Mouse (Mus musculus) forebrain, embryonic 13.5 days (tissue): ENCODE data around the gene Cib4. TPM values are rescaled to one million over a fixed set of nuclear protein-coding genes. Genes with fewer than 3 reads are reported as not detected.
A peak's percentile ranks its signal among the peaks of the same experiment; 100 is the strongest.

Experiments used
- ATAC-seq: fragments of 200-750 bp; cut with Nextera tagmentation; 2 replicates; pipeline ENCODE4 v1.8.0; 2017
- H3K27ac ChIP-seq: fragments of 300-500 bp; sonication (generic); 2 replicates; pipeline ENCODE4 v1.5.1; 2015; ENCODE audit warnings: inconsistent platforms, mild to moderate bottlenecking, moderate library complexity
- H3K27me3 ChIP-seq: fragments of 300-500 bp; sonication (generic); 2 replicates; pipeline ENCODE4 v1.6.1; 2015; ENCODE audit warnings: mild to moderate bottlenecking, inconsistent platforms
- H3K36me3 ChIP-seq: fragments of 300-500 bp; sonication (generic); 2 replicates; pipeline ENCODE4 v1.6.1; 2015; ENCODE audit warnings: mild to moderate bottlenecking, inconsistent platforms; ENCODE audit not compliant: poor library complexity, severe bottlenecking
- H3K4me1 ChIP-seq: fragments of 300-500 bp; sonication (generic); 2 replicates; pipeline ENCODE4 v1.6.1; 2015; ENCODE audit warnings: inconsistent platforms
- H3K4me2 ChIP-seq: fragments of 300-500 bp; sonication (generic); 2 replicates; pipeline ENCODE4 v1.6.1; 2015; ENCODE audit warnings: inconsistent platforms, mild to moderate bottlenecking, moderate library complexity
- H3K4me3 ChIP-seq: fragments of 300-500 bp; sonication (generic); 2 replicates; pipeline ENCODE4 v1.5.1; 2015; ENCODE audit warnings: mild to moderate bottlenecking, inconsistent platforms
- H3K9ac ChIP-seq: fragments of 300-500 bp; sonication (generic); 2 replicates; pipeline ENCODE4 v1.6.1; 2015; ENCODE audit warnings: mild to moderate bottlenecking, inconsistent platforms
- H3K9me3 ChIP-seq: fragments of 300-500 bp; sonication (generic); replicated peaks from 2 replicates; pipeline ENCODE4 v1.6.1; 2016; ENCODE audit warnings: inconsistent platforms
- WGBS: fragments of 180-500 bp; shearing (Covaris S2); methylation state at CpG from one replicate; pipeline ENCODE4 v1.1.7; 2015; 5-methylcytosine and 5-hydroxymethylcytosine counted together
- polyA plus RNA-seq: library from polyadenylated mRNA; unstranded; fragments of >200 nt; fragmentation: Nextera tagmentation; extraction: Ambion mirVana; gene quantifications from 2 replicates; pipeline ENCODE4 v1.2.1, GENCODE M21; 2015

Cib4 gene
- polyA plus RNA-seq, 1 experiment from 2014 or later = not detected

GRCm38 (mm10) chr5:30527129-30527528, 18.5 kb downstream of the Cib4 start:
- Histone ChIP-seq H3K27me3 (peaks cover 3% of the 10 kb centered on the region; the same call in 1 of the 2 replicates), H3K36me3 (no peaks in the 10 kb centered on the region), H3K27ac (no peak overlapping the region), H3K9ac (no peak overlapping the region), H3K4me3 (no peak overlapping the region), H3K4me2 (no peak overlapping the region), H3K4me1 (peaks cover 35% of the 10 kb centered on the region), H3K9me3 (no peaks in the 10 kb centered on the region)
- no peak for ATAC-seq
- 74% methylated on average over 5 of the region's 5 CpGs for WGBS

DNA sequence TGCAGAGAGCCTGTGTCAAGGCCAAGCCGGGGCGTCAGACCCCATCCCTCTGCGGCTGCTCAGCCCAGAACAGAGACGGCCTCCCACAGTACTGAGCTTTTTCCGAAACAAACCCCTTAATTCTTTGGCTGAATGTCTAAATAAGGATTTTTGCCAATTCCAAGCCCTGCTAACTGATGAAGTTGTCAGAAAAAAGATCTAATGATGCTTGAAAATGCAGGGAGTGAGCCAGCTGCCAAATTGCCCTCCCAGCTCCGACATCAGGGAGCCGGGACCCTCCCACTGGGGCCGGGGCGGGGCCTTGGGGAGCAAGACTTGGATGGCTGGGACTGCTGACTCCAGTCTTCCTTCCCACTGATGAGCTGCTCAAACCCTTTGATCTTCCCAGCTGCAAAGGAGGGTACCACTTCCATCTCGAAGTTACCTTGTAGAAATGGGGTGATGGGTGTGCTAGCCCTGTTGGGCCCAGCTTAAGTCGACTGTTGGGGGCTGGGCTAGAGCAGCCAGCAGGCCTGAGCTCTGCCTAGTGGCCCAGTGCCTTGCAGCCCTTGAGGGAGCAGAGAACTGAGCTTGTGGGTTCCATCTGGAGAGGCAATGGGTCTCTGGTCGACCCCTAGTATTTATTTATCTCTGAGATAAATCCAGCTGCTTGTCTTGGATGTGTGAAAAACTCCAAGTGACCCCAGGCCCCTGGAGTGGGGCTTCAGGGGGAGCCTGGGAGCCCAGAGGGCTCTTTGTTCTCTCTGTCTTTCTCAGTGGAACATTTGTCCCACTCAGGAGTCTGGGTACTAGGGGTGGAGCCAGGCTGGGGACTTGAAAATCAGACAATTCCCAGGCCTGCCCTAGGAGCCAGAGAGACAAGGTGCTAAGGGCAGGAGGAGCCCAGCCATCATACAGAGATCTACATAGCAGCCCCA, 19.5 kb downstream of the Cib4 start:
- Histone ChIP-seq H3K9ac (0 out of 2 replicates have a peak overlapping the region, but pooled peaks have one; percentile 34), H3K27me3 (peaks cover 3% of the 10 kb centered on the region; the same call in 1 of the 2 replicates), H3K9me3 (no peaks in the 10 kb centered on the region), H3K27ac (no peak overlapping the region; the same call in 1 of the 2 replicates), H3K4me3 (no peak overlapping the region), H3K4me1 (peaks cover 44% of the 10 kb centered on the region), H3K36me3 (no peaks in the 10 kb centered on the region), H3K4me2 (no peak overlapping the region)
- ATAC-seq = peak; percentile 90
- WGBS = 15% methylated on average over 12 of the region's 12 CpGs

- H3K4me1 ChIP-seq = peaks cover 43% of the 10 kb centered on the region
- no peak overlapping the region for H3K4me2 ChIP-seq
- H3K36me3 ChIP-seq = no peaks in the 10 kb centered on the region
- H3K9me3 ChIP-seq = no peaks in the 10 kb centered on the region
- no peak overlapping the region for H3K27ac ChIP-seq
- H3K27me3 ChIP-seq = no peaks in the 10 kb centered on the region
- H3K4me3 ChIP-seq = no peak overlapping the region
- 40% methylated on average over 3 of the region's 3 CpGs for WGBS
- no peak overlapping the region for H3K9ac ChIP-seq
- no peak for ATAC-seq
These were observed 21.4 kb downstream of the Cib4 start for GRCm38 (mm10) chr5:30524213-30524612.

DNA sequence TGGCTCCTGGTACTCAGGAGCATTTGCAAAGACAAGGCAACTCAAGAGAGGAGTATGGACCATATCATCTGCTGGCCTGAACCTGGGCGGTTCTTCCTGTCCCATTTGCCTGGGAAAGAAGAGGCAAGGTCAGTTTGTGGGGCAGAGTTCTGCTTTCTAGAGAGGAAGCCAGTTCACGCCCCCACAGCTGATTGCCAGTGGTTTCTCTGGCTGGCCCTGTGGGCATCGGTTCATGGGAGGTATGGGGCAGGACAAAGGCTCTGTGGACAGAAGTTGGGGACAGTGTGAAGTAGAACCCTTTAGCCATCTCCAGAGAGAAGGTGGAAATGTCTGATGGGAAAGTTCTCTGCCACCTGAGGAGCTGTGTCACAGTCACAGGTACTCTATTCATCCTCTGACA, 22.5 kb downstream of the Cib4 start:
- Histone ChIP-seq H3K4me2 (no peak overlapping the region), H3K27ac (no peak overlapping the region), H3K4me1 (peaks cover 34% of the 10 kb centered on the region), H3K9ac (no peak overlapping the region), H3K36me3 (no peaks in the 10 kb centered on the region), H3K9me3 (no peaks in the 10 kb centered on the region), H3K4me3 (no peak overlapping the region), H3K27me3 (no peaks in the 10 kb centered on the region; the same call in 1 of the 2 replicates)
- no peak for ATAC-seq
- 89% methylated on average over 3 of the region's 3 CpGs for WGBS

GRCm38 (mm10) chr5:30522406-30522805, 23.2 kb downstream of the Cib4 start:
- ATAC-seq = no peak
- H3K27ac ChIP-seq = no peak overlapping the region
- WGBS = 48% methylated on average over 8 of the region's 8 CpGs
- H3K4me3 ChIP-seq = no peak overlapping the region
- H3K4me2 ChIP-seq = no peak overlapping the region
- no peak overlapping the region for H3K9ac ChIP-seq
- no peaks in the 10 kb centered on the region; the same call in 1 of the 2 replicates for H3K27me3 ChIP-seq
- peaks cover 34% of the 10 kb centered on the region for H3K4me1 ChIP-seq
- H3K9me3 ChIP-seq = no peaks in the 10 kb centered on the region
- H3K36me3 ChIP-seq = no peaks in the 10 kb centered on the region

- 88% methylated on average over 10 of the region's 10 CpGs for WGBS
- Histone ChIP-seq H3K4me3 (no peak overlapping the region), H3K4me2 (no peak overlapping the region), H3K9me3 (no peaks in the 10 kb centered on the region), H3K27me3 (no peaks in the 10 kb centered on the region; the same call in 1 of the 2 replicates), H3K27ac (no peak overlapping the region), H3K36me3 (no peaks in the 10 kb centered on the region), H3K9ac (no peak overlapping the region), H3K4me1 (peaks cover 17% of the 10 kb centered on the region)
- ATAC-seq = no peak
These were observed 25.4 kb downstream of the Cib4 start for GRCm38 (mm10) chr5:30520214-30520732.

DNA sequence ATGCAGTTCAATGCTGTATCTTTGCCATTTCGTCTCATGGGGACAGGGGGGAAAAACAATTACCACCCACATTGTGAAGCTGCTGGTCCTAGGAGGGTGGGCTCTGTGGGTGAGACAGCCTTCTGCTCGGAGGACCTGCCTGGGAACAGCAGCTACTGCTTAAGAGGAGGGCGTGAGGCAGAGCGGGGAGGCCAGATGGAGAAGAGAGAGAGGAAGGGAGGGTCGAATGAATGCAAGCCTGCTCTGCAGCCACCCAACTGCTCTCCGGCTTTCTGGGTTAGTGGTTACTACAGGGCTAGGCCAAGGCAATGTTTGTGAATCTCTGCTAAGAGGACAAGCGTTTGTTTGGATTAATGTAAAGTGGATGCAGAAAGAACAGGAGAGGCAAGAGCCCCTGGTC, 26.1 kb downstream of the Cib4 start:
- no peaks in the 10 kb centered on the region; the same call in 1 of the 2 replicates for H3K27me3 ChIP-seq
- H3K9ac ChIP-seq = no peak overlapping the region
- no peaks in the 10 kb centered on the region for H3K9me3 ChIP-seq
- no peaks in the 10 kb centered on the region for H3K36me3 ChIP-seq
- WGBS = 45% methylated on average over 7 of the region's 7 CpGs
- no peak overlapping the region for H3K4me2 ChIP-seq
- ATAC-seq = no peak
- no peak overlapping the region for H3K27ac ChIP-seq
- H3K4me1 ChIP-seq = peaks cover 16% of the 10 kb centered on the region
- no peak overlapping the region for H3K4me3 ChIP-seq

DNA sequence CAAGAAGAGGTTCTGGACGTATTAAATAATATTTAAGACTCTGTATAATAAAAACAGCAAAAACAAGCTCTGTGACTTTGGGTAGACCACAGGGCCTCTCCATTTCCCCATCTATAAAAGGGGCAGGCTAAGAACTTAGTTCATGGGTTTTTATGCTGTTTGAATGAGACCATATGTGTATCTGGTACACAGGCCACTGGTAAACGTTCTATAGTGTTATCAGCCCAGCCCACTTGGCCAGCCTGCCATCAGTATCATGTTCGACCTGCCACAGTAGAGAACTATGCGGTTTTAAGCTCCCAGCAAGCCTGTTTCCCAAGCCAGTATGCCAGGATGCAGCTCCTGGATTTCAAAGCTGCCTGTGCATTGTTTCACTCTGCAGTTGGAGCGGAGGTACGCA, 27.1 kb downstream of the Cib4 start:
- H3K4me3 ChIP-seq = no peak overlapping the region
- H3K9me3 ChIP-seq = no peaks in the 10 kb centered on the region
- H3K4me2 ChIP-seq = no peak overlapping the region
- no peak for ATAC-seq
- H3K27ac ChIP-seq = no peak overlapping the region
- WGBS = 76% methylated on average over 6 of the region's 6 CpGs
- H3K36me3 ChIP-seq = no peaks in the 10 kb centered on the region
- no peaks in the 10 kb centered on the region; the same call in 1 of the 2 replicates for H3K27me3 ChIP-seq
- peaks cover 16% of the 10 kb centered on the region for H3K4me1 ChIP-seq
- H3K9ac ChIP-seq = no peak overlapping the region

DNA sequence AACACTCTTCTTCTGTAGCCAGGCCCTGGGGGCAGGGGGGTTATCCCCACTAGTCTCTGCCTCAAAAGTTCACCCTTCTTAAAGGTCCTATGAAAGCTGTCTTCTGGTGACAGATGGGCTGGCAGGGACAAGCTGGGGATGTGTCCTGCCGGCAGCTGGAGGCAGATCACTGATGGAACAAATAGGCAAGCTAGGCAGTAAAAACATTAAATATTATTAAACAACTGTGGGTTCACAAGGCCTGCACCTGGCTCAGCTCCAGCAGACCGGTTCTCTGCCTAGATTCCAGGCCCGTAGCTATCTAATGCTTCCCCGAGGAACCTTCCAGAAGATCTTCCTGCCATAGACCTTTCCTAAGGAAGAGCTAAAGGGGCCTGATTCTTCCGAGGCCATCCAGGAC, 27.5 kb downstream of the Cib4 start:
- no peak for ATAC-seq
- Histone ChIP-seq H3K27me3 (no peaks in the 10 kb centered on the region; the same call in 1 of the 2 replicates), H3K4me3 (no peak overlapping the region), H3K27ac (no peak overlapping the region), H3K4me1 (peaks cover 16% of the 10 kb centered on the region), H3K9ac (no peak overlapping the region), H3K4me2 (no peak overlapping the region), H3K36me3 (no peaks in the 10 kb centered on the region), H3K9me3 (no peaks in the 10 kb centered on the region)
- 88% methylated on average over 5 of the region's 5 CpGs for WGBS

GRCm38 (mm10) chr5:30516376-30516775, 29.3 kb downstream of the Cib4 start:
- Histone ChIP-seq H3K4me2 (no peak overlapping the region), H3K27ac (no peak overlapping the region), H3K27me3 (no peaks in the 10 kb centered on the region; the same call in 1 of the 2 replicates), H3K9me3 (no peaks in the 10 kb centered on the region), H3K36me3 (no peaks in the 10 kb centered on the region), H3K9ac (no peak overlapping the region), H3K4me1 (0 out of 2 replicates have a peak, but pooled peaks cover 2% of the 10 kb centered on the region), H3K4me3 (no peak overlapping the region)
- 62% methylated on average over 7 of the region's 7 CpGs for WGBS
- ATAC-seq = no peak

DNA sequence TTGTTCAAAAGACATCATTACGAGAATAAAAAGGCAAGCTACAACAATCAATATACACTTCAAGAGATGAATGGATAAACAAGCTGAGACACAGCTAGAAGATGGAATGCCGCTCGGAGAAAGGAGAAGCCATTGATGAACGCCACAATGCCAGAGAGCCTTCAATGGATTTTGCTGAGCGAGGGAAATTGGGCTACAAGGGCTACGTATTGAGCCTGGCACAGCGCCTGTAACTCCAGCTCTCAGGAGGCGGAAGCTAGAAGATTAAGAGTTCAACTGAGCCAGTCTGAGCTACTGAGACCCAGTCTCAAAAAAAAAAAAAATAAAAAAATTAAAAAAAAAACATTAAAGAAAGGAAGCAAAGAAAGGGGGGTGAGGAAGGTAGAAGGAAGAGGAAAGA, 32.5 kb downstream of the Cib4 start:
- no peaks in the 10 kb centered on the region for H3K27me3 ChIP-seq
- H3K9me3 ChIP-seq = no peaks in the 10 kb centered on the region
- H3K4me1 ChIP-seq = no peaks in the 10 kb centered on the region
- H3K4me3 ChIP-seq = no peak overlapping the region
- no peak overlapping the region for H3K4me2 ChIP-seq
- ATAC-seq = no peak
- no peaks in the 10 kb centered on the region for H3K36me3 ChIP-seq
- H3K9ac ChIP-seq = no peak overlapping the region
- no peak overlapping the region; the same call in 1 of the 2 replicates for H3K27ac ChIP-seq
- 58% methylated on average over 8 of the region's 8 CpGs for WGBS

DNA sequence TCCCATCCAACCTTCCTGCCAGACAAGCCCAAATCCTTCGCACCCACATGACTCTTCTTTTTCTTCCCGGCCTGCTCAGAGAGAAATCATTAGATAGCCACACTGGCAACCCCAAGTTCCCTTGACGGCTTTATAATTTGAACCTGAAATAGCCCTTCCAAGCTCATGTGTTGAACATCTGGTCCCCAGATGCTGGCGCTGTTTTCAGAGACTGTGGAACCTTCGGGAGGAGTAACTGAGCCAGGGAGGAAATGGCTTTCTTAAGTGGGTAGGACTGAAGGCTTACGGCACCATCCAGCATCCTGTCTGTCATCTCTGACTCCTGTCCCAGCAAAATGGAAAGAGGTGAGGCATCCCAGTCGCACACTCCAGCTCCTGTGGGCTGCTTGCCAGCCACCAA, 48.3 kb downstream of the Cib4 start:
- Histone ChIP-seq H3K36me3 (no peaks in the 10 kb centered on the region), H3K27ac (no peak overlapping the region), H3K9ac (no peak overlapping the region), H3K4me2 (no peak overlapping the region), H3K27me3 (no peaks in the 10 kb centered on the region), H3K9me3 (no peaks in the 10 kb centered on the region), H3K4me1 (no peaks in the 10 kb centered on the region), H3K4me3 (no peak overlapping the region)
- ATAC-seq = no peak
- 83% methylated on average over 7 of the region's 7 CpGs for WGBS
